Mouse (Mus musculus) liver, embryonic 14.5 days (tissue): ENCODE data around the gene Fuom.
A peak's percentile ranks its signal among the peaks of the same experiment; 100 is the strongest.

Source experiments
- CTCF ChIP-seq: IDR thresholded peaks from 2 replicates; pipeline ENCODE4 v1.5.1; 2016; ENCODE audit warnings: antibody characterized with exemption, low read depth, control low read depth
- EP300 ChIP-seq: IDR thresholded peaks from 2 replicates; pipeline ENCODE4 v1.6.1; 2016; ENCODE audit warnings: antibody characterized with exemption, low read depth

GRCm38 (mm10) chr7:140137135-140138020 lies 35.1 kb upstream of the Fuom start, which contains the start of gene Mtg1:
- peak; percentile 28; the same call in 1 of the 2 replicates for TF ChIP-seq CTCF
- TF ChIP-seq EP300, result no peak
